Comparison of ENCODE assay signal across 7 mouse cellular contexts in genomic region chr4:124936613-124937471, GRCm38 (mm10). TPM values are rescaled to one million over a fixed set of nuclear protein-coding genes. Genes with fewer than 3 reads are reported as not detected.
DNase-seq lines count a peak whose midpoint lies in the region; ATAC-seq lines count a peak whose summit lies in the region.

Gene 9930104L06Rik, plus strand, starts transcription at chr4:124937048.

- H3K36me3 ChIP-seq in intestine, embryonic 16.5 days (ENCODE audit: control insufficient read depth, insufficient read depth, low read length), result no peaks in the 10 kb centered on the region; the same call in 1 of the 2 replicates
- no peaks in the 10 kb centered on the region for H3K36me3 ChIP-seq in midbrain, embryonic 11.5 days (ENCODE audit: control insufficient read depth, insufficient read depth, low read length)

- peak; percentile 100 for ATAC-seq in intestine, embryonic 16.5 days
- peak; percentile 99 for ATAC-seq in midbrain, embryonic 11.5 days (ENCODE audit: low FRiP score)

- no peaks in the 10 kb centered on the region for H3K9me3 ChIP-seq in intestine, embryonic 16.5 days (ENCODE audit: control insufficient read depth, low read length)
- H3K9me3 ChIP-seq in midbrain, embryonic 11.5 days (ENCODE audit: control insufficient read depth, low read length), result no peaks in the 10 kb centered on the region

- H3K4me1 ChIP-seq in intestine, embryonic 16.5 days (ENCODE audit: control insufficient read depth, insufficient read depth, low read length), result peaks cover 12% of the 10 kb centered on the region
- peaks cover 20% of the 10 kb centered on the region for H3K4me1 ChIP-seq in midbrain, embryonic 11.5 days (ENCODE audit: control insufficient read depth, insufficient read depth, low read length)

- H3K9ac ChIP-seq in intestine, embryonic 16.5 days (ENCODE audit: low read depth, low read length), result peak within 1 kb of the TSS; percentile 79
- H3K9ac ChIP-seq in midbrain, embryonic 11.5 days (ENCODE audit: low read length), result peak within 1 kb of the TSS; percentile 72

- peak; percentile 95 for DNase-seq in adrenal gland, adult 8-10 months
- peak; percentile 93 for DNase-seq in embryo, embryonic 9.5 days (ENCODE audit: extremely low spot score)
- peak; percentile 75 to 92 for DNase-seq in gastrocnemius, postnatal 4 days (ENCODE audit: low spot score in 2 of 2)
- DNase-seq in left cerebral cortex, postnatal 36 days (ENCODE audit: low spot score in 2 of 2), result peak; percentile 96 to 97
- peak; percentile 99 for DNase-seq in midbrain, embryonic 11.5 days (ENCODE audit: low spot score, missing footprints)
- peak; percentile 95 for DNase-seq in skeletal muscle tissue, adult 2 months (ENCODE audit: low read depth, low spot score)

- peak within 1 kb of the TSS; percentile 88 for H3K4me2 ChIP-seq in intestine, embryonic 16.5 days (ENCODE audit: low read depth, low read length)
- peak within 1 kb of the TSS; percentile 82 for H3K4me2 ChIP-seq in midbrain, embryonic 11.5 days

- WGBS in intestine, embryonic 16.5 days, result under 1% methylated on average over 52 of the region's 52 CpGs
- under 1% methylated on average over 52 of the region's 52 CpGs for WGBS in midbrain, embryonic 11.5 days

- no peaks in the 10 kb centered on the region for H3K27me3 ChIP-seq in intestine, embryonic 16.5 days (replicated peaks; ENCODE audit: control insufficient read depth, insufficient read depth, low read length)
- no peaks in the 10 kb centered on the region for H3K27me3 ChIP-seq in midbrain, embryonic 11.5 days (ENCODE audit: control insufficient read depth, insufficient read depth, low read length)

- H3K27ac ChIP-seq in intestine, embryonic 16.5 days (ENCODE audit: low read length), result peak within 1 kb of the TSS; percentile 38; the same call in 1 of the 2 replicates
- H3K27ac ChIP-seq in midbrain, embryonic 11.5 days (ENCODE audit: low read depth, low read length), result no peak within 1 kb of the TSS

- H3K4me3 ChIP-seq in intestine, embryonic 16.5 days (ENCODE audit: low read length), result peak within 1 kb of the TSS; percentile 79
- peak within 1 kb of the TSS; percentile 79 for H3K4me3 ChIP-seq in midbrain, embryonic 11.5 days (ENCODE audit: low read depth, low read length)

- intact Hi-C loops in left cerebral cortex, postnatal 36 days (cut with DNase I), result no loop called here

RNA-seq across cellular contexts. Expression of gene 9930104L06Rik, which starts in this region (rescaled TPM):
- total RNA-seq in adrenal gland, adult 8-10 months (2022), result 10 to 100 TPM; 13.8 to 22.7 (median 21.0) TPM
- 1 to 10 TPM; 9.6 to 9.8 TPM for total RNA-seq in gastrocnemius, postnatal 4 days (2021)
- polyA plus RNA-seq in intestine, embryonic 16.5 days (2015; fragmentation: Nextera tagmentation; extraction: Ambion mirVana), result 9.1 and 9.3 TPM in 2 replicates
- 10 to 100 TPM; 17.6 to 20.8 TPM for total RNA-seq in left cerebral cortex, postnatal 36 days (2021)
- 3.8 and 4.3 TPM in 2 replicates for polyA plus RNA-seq in midbrain, embryonic 11.5 days (2014; fragmentation: Nextera tagmentation; extraction: Ambion mirVana)
